Mouse (Mus musculus) midbrain, embryonic 15.5 days (tissue): ENCODE results near the gene Usp35. TPM values are rescaled to one million over a fixed set of nuclear protein-coding genes. Genes with fewer than 3 reads are reported as not detected.

Experiments used
- ATAC-seq: fragments of 200-750 bp; cut with Nextera tagmentation; replicated peaks from 2 replicates; pipeline ENCODE4 v1.8.0; 2017; ENCODE audit warnings: moderate TSS enrichment
- H3K27ac ChIP-seq: fragments of 300-500 bp; sonication (generic); 2 replicates; pipeline ENCODE4 v1.5.1; 2015; ENCODE audit warnings: mild to moderate bottlenecking, inconsistent platforms
- H3K27me3 ChIP-seq: fragments of 300-500 bp; sonication (generic); replicated peaks from 2 replicates; pipeline ENCODE4 v1.6.1; 2015; ENCODE audit warnings: inconsistent platforms
- H3K36me3 ChIP-seq: fragments of 300-500 bp; sonication (generic); replicated peaks from 2 replicates; pipeline ENCODE4 v1.6.1; 2015; ENCODE audit warnings: inconsistent platforms
- H3K4me1 ChIP-seq: fragments of 300-500 bp; sonication (generic); 2 replicates; pipeline ENCODE4 v1.6.1; 2015; ENCODE audit warnings: inconsistent platforms
- H3K4me2 ChIP-seq: fragments of 300-500 bp; sonication (generic); 2 replicates; pipeline ENCODE4 v1.6.1; 2015; ENCODE audit warnings: inconsistent platforms, mild to moderate bottlenecking, moderate library complexity
- H3K4me3 ChIP-seq: fragments of 300-500 bp; sonication (generic); 2 replicates; pipeline ENCODE4 v1.5.1; 2015; ENCODE audit warnings: mild to moderate bottlenecking, inconsistent platforms
- H3K9ac ChIP-seq: fragments of 300-500 bp; sonication (generic); 2 replicates; pipeline ENCODE4 v1.6.1; 2015; ENCODE audit warnings: mild to moderate bottlenecking, inconsistent platforms
- H3K9me3 ChIP-seq: fragments of 300-500 bp; sonication (generic); 2 replicates; pipeline ENCODE4 v1.6.1; 2016; ENCODE audit warnings: inconsistent platforms
- WGBS: fragments of 180-500 bp; shearing (Covaris S2); methylation state at CpG from one replicate; pipeline ENCODE4 v1.1.7; 2015; ENCODE audit warnings: mixed read lengths; 5-methylcytosine and 5-hydroxymethylcytosine counted together
- polyA plus RNA-seq: library from polyadenylated mRNA; unstranded; fragments of >200 nt; fragmentation: Nextera tagmentation; extraction: Ambion mirVana; gene quantifications from 2 replicates; pipeline ENCODE4 v1.2.1, GENCODE M21; 2015

Usp35 gene
- polyA plus RNA-seq, 1 experiment from 2014 or later = 4.8 TPM

DNA sequence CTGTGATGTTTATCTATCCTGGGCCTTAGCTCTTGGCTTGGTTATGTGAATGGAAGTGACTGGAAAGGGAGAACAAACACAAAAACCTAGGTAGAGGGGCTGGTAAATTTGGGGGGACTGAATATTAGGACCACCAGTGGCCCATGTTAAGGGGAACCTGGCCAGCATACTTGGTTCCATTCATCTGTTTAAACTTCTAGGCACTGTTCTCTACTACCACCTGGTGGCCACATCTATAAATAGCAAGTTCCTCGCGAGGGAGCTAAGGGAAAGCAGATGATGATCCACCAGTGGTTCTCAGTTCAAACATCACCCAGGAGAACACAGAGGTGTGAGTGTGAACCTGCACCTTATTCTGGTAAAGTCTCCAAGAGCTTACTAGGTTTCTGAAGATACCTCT lies 34.4 kb downstream of the Usp35 start:
- WGBS = 0% methylated on average over 2 of the region's 2 CpGs
- Histone ChIP-seq H3K27me3 (no peaks in the 10 kb centered on the region), H3K4me1 (no peaks in the 10 kb centered on the region), H3K36me3 (no peaks in the 10 kb centered on the region; the same call in 1 of the 2 replicates), H3K9me3 (no peaks in the 10 kb centered on the region), H3K4me2 (no peak overlapping the region), H3K27ac (no peak overlapping the region), H3K9ac (no peak overlapping the region), H3K4me3 (no peak overlapping the region)
- peak; percentile 66; the same call in 1 of the 2 replicates for ATAC-seq

DNA sequence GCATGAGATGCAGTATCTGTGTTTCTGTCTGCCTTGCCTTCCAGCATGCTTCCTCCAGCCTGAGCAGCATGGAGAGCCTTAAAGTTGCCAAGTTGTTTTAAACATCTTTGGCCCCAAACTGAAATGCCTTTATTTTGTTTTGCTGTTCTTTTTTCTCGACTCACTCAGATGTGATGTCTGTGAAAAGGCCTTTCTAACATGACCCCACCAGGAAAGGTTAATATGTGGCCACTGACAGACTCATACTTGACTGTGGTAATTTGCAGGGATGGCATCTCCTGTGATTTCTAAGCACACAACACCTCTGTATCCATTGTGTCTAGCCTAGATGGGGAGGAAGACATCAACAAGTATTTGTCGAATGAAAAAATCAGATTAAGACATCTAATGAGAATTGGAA lies 34.8 kb downstream of the Usp35 start:
- H3K4me2 ChIP-seq = no peak overlapping the region
- 50% methylated on average over 2 of the region's 2 CpGs for WGBS
- ATAC-seq = no peak
- H3K9me3 ChIP-seq = no peaks in the 10 kb centered on the region
- no peaks in the 10 kb centered on the region for H3K27me3 ChIP-seq
- H3K4me1 ChIP-seq = no peaks in the 10 kb centered on the region
- H3K4me3 ChIP-seq = no peak overlapping the region
- no peak overlapping the region for H3K27ac ChIP-seq
- no peaks in the 10 kb centered on the region; the same call in 1 of the 2 replicates for H3K36me3 ChIP-seq
- no peak overlapping the region for H3K9ac ChIP-seq

DNA sequence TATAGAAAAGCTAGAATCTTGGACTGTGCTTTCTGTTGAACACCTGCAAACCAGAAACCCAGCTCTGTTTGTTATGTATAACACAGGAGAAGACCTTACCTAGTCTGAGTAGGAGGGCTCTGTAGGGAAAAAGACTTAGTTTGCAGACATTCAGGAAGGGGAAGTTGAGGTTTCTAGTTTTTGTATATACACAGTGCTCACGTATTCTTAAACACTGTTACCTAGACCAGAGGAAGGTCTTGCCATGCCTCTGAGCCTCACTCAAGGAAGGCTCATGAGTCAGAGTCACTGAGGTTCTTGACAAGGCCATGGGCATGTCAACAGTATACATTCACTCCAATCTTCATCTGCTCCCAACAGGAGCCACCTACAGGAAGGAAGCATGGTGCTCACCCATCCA lies 60.8 kb downstream of the Usp35 start:
- Histone ChIP-seq H3K27me3 (no peaks in the 10 kb centered on the region), H3K9me3 (no peaks in the 10 kb centered on the region), H3K4me3 (no peak overlapping the region), H3K9ac (no peak overlapping the region), H3K36me3 (no peaks in the 10 kb centered on the region), H3K4me2 (no peak overlapping the region), H3K4me1 (no peaks in the 10 kb centered on the region), H3K27ac (no peak overlapping the region)
- 85% methylated on average over 1 of the region's 1 CpGs for WGBS
- ATAC-seq = no peak

- Histone ChIP-seq H3K9ac (no peak overlapping the region), H3K27ac (no peak overlapping the region), H3K4me3 (no peak overlapping the region), H3K9me3 (no peaks in the 10 kb centered on the region), H3K4me1 (no peaks in the 10 kb centered on the region), H3K27me3 (no peaks in the 10 kb centered on the region), H3K36me3 (no peaks in the 10 kb centered on the region), H3K4me2 (no peak overlapping the region)
- no peak for ATAC-seq
Measured at GRCm38 (mm10) chr7:97270367-97270766, 61.5 kb downstream of the Usp35 start.

- no peak for ATAC-seq
Measured at GRCm38 (mm10) chr7:97262541-97262940, 69.3 kb downstream of the Usp35 start.

More at GRCm38 (mm10) chr7:97262541-97262940, 69.3 kb downstream of the Usp35 start:
- H3K9ac ChIP-seq = no peak overlapping the region
- WGBS = 70% methylated on average over 1 of the region's 1 CpGs
- H3K27me3 ChIP-seq = no peaks in the 10 kb centered on the region
- H3K36me3 ChIP-seq = no peaks in the 10 kb centered on the region
- no peaks in the 10 kb centered on the region for H3K9me3 ChIP-seq
- H3K27ac ChIP-seq = no peak overlapping the region
- H3K4me3 ChIP-seq = no peak overlapping the region
- no peaks in the 10 kb centered on the region for H3K4me1 ChIP-seq
- no peak overlapping the region for H3K4me2 ChIP-seq

Other genes starting within 250 kb of the Usp35 start
- gene Kctd21, start 307 bp upstream of the Usp35 start, polyA plus RNA-seq = 8.1 and 8.3 TPM in 2 replicates
- gene Alg8, start 39.6 kb upstream of the Usp35 start, polyA plus RNA-seq = 12.9 and 14.2 TPM in 2 replicates
- 377 and 384 TPM in 2 replicates for gene Ndufc2, start 68.0 kb upstream of the Usp35 start, polyA plus RNA-seq
- gene Thrsp, start 85.7 kb upstream of the Usp35 start, polyA plus RNA-seq = 1.7 and 1.9 TPM in 2 replicates
- 1.1 and 1.2 TPM in 2 replicates for gene Kctd14, start 119.3 kb upstream of the Usp35 start, polyA plus RNA-seq
- 40.7 and 48.3 TPM in 2 replicates for gene Ints4, start 148.9 kb upstream of the Usp35 start, polyA plus RNA-seq
- 54.1 and 60.7 TPM in 2 replicates for gene Aamdc, start 247.5 kb upstream of the Usp35 start, polyA plus RNA-seq
- 29.2 and 30.1 TPM in 2 replicates for gene Rsf1, start 247.9 kb upstream of the Usp35 start, polyA plus RNA-seq